Mouse (Mus musculus) MEL (cell line): ENCODE measurements at regions not wholly inside any gene's neighbourhood (a gene's known extent, or its start where the extent isn't known, plus 50 kb on each side); places are given as distances from the start of the nearest gene placed in this dataset.

ENCODE experiments used
- CTCF ChIP-seq, 3 experiments: IDR thresholded peaks in 2 of 3; conservative IDR thresholded peaks in 1 of 3; 2 replicates each; pipeline ENCODE4 v1.5.1; 2011 to 2012; ENCODE audit warnings: low read length in 3 of 3, low read depth in 2 of 3, mild to moderate bottlenecking in 2 of 3, improper control_type of control experiment in 1 of 3, inconsistent platforms in 1 of 3, mixed read lengths in 1 of 3, moderate library complexity in 1 of 3; ENCODE audit not compliant: control insufficient read depth in 1 of 3, insufficient read depth in 1 of 3, poor library complexity in 1 of 3, severe bottlenecking in 1 of 3
- E2F4 ChIP-seq: IDR thresholded peaks from 2 replicates; pipeline ENCODE4 v1.6.1; 2011; ENCODE audit warnings: low read depth, low read length, improper control_type of control experiment, borderline replicate concordance
- ELF1 ChIP-seq: IDR thresholded peaks from 2 replicates; pipeline ENCODE4 v1.6.1; 2014; ENCODE audit warnings: low read depth, mild to moderate bottlenecking, inconsistent platforms, low read length, improper control_type of control experiment, moderate library complexity
- EP300 ChIP-seq, 2 experiments: IDR thresholded peaks; 2 replicates each; pipeline ENCODE4 v1.6.1; 2011; ENCODE audit warnings: improper control_type of control experiment in 2 of 2, low read length in 2 of 2, low read depth in 1 of 2, mild to moderate bottlenecking in 1 of 2
- GABPA ChIP-seq: IDR thresholded peaks from 2 replicates; pipeline ENCODE4 v1.6.1; 2012; ENCODE audit warnings: low read depth, mild to moderate bottlenecking, inconsistent platforms, low read length, improper control_type of control experiment, moderate library complexity
- GATA1 ChIP-seq: IDR thresholded peaks from 2 replicates; pipeline ENCODE4 v1.6.1; 2011; ENCODE audit warnings: low read depth, low read length, improper control_type of control experiment
- MXI1 ChIP-seq: IDR thresholded peaks from 2 replicates; pipeline ENCODE4 v1.6.1; 2011; ENCODE audit warnings: mild to moderate bottlenecking, low read depth, low read length, improper control_type of control experiment
- NELFE ChIP-seq: IDR thresholded peaks from 2 replicates; pipeline ENCODE4 v1.6.1; 2011; ENCODE audit warnings: low read depth, low read length, improper control_type of control experiment
- POLR2A ChIP-seq, 2 experiments: IDR thresholded peaks; 2 replicates each; pipeline ENCODE4 v1.6.1; 2011 to 2012; ENCODE audit warnings: low read length in 2 of 2, mild to moderate bottlenecking in 2 of 2, control low read depth in 1 of 2, improper control_type of control experiment in 1 of 2, low read depth in 1 of 2, moderate library complexity in 1 of 2; ENCODE audit not compliant: control insufficient read depth in 1 of 2, insufficient read depth in 1 of 2, poor library complexity in 1 of 2
- RAD21 ChIP-seq: IDR thresholded peaks from 2 replicates; pipeline ENCODE4 v1.6.1; 2011; ENCODE audit warnings: mild to moderate bottlenecking, low read depth, low read length, improper control_type of control experiment
- SIN3A ChIP-seq: IDR thresholded peaks from 2 replicates; pipeline ENCODE4 v1.6.1; 2012; ENCODE audit warnings: low read length, improper control_type of control experiment, inconsistent platforms
- TAL1 ChIP-seq: IDR thresholded peaks from 2 replicates; pipeline ENCODE4 v1.6.1; 2012; ENCODE audit warnings: mild to moderate bottlenecking, inconsistent platforms, low read length, moderate library complexity, mixed read lengths
- UBTF ChIP-seq: IDR thresholded peaks from 2 replicates; pipeline ENCODE4 v1.6.1; 2012; ENCODE audit warnings: low read depth, mild to moderate bottlenecking, inconsistent platforms, low read length, improper control_type of control experiment, moderate library complexity, borderline replicate concordance; ENCODE audit not compliant: insufficient read depth
- USF1 ChIP-seq: IDR thresholded peaks from 2 replicates; pipeline ENCODE4 v1.6.1; 2014; ENCODE audit warnings: low read depth, mild to moderate bottlenecking, inconsistent platforms, low read length, improper control_type of control experiment, moderate library complexity

GRCm38 (mm10) chr5:10648075-10648474 is 299.5 kb upstream of the Gm8871 start:
- no peak for TF ChIP-seq EP300 (IDR thresholded peaks at IDR 0.05; ENCODE audit: low read depth in 1 of 2, low read length in 2 of 2)
- TF ChIP-seq RAD21: peak; percentile 87
- TF ChIP-seq ELF1: no peak
- no peak for TF ChIP-seq NELFE
- TF ChIP-seq E2F4: no peak
- no peak for TF ChIP-seq POLR2A (IDR thresholded peaks at IDR 0.05; ENCODE audit: control insufficient read depth in 1 of 2, insufficient read depth in 1 of 2, low read depth in 1 of 2, low read length in 2 of 2, poor library complexity in 1 of 2)
- peak in 2 of 3 experiments; percentile 37 to 70; a peak in 4 of 6 replicates for TF ChIP-seq CTCF (IDR thresholded peaks at IDR 0.05 in 2 of 3, conservative IDR thresholded peaks at IDR 0.05 in 1 of 3; ENCODE audit: control insufficient read depth in 1 of 3, insufficient read depth in 1 of 3, low read depth in 2 of 3, low read length in 3 of 3, poor library complexity in 1 of 3, severe bottlenecking in 1 of 3)
- no peak for TF ChIP-seq MXI1
- TF ChIP-seq GATA1: no peak
- no peak for TF ChIP-seq TAL1
- TF ChIP-seq GABPA: no peak
- TF ChIP-seq USF1: no peak
- no peak for TF ChIP-seq SIN3A
- TF ChIP-seq UBTF: no peak
